Comparison of ENCODE assay signal across 8 mouse cellular contexts in genomic region chr7:35121150-35121549, GRCm38 (mm10). TPM values are rescaled to one million over a fixed set of nuclear protein-coding genes. Genes with fewer than 3 reads are reported as not detected.
DNase-seq lines count a peak whose midpoint lies in the region; ATAC-seq and TF ChIP-seq lines count a peak whose summit lies in the region.

No protein-coding gene starts in this region.

- H3K4me1 ChIP-seq in heart, embryonic 12.5 days (replicated peaks) = peaks cover 14% of the 10 kb centered on the region
- H3K4me1 ChIP-seq in heart, embryonic 11.5 days (ENCODE audit: control insufficient read depth, insufficient read depth, low read length) = peaks cover 17% of the 10 kb centered on the region
- H3K4me1 ChIP-seq in midbrain, embryonic 12.5 days = peaks cover 21% of the 10 kb centered on the region
- peaks cover 29% of the 10 kb centered on the region for H3K4me1 ChIP-seq in midbrain, embryonic 16.5 days (ENCODE audit: control insufficient read depth, insufficient read depth, low read length)
- H3K4me1 ChIP-seq in limb, embryonic 11.5 days (ENCODE audit: control insufficient read depth, insufficient read depth, low read length) = peaks cover 11% of the 10 kb centered on the region
- H3K4me1 ChIP-seq in small intestine, adult 2 months (ENCODE audit: control insufficient read depth, insufficient read depth, insufficient read length, low read length) = peaks cover 13% of the 10 kb centered on the region

- H3K27ac ChIP-seq in heart, embryonic 12.5 days (ENCODE audit: poor library complexity, severe bottlenecking) = no peak overlapping the region
- no peak overlapping the region for H3K27ac ChIP-seq in heart, embryonic 11.5 days (ENCODE audit: low read depth, low read length)
- no peak overlapping the region for H3K27ac ChIP-seq in midbrain, embryonic 12.5 days (replicated peaks)
- H3K27ac ChIP-seq in midbrain, embryonic 16.5 days (ENCODE audit: low read length) = no peak overlapping the region
- H3K27ac ChIP-seq in limb, embryonic 11.5 days (replicated peaks; ENCODE audit: low read depth, low read length) = no peak overlapping the region
- no peak overlapping the region for H3K27ac ChIP-seq in small intestine, adult 2 months (ENCODE audit: insufficient read depth, low read depth, low read length)

- no peak for TF ChIP-seq CTCF in small intestine, adult 2 months (IDR thresholded peaks at IDR 0.05; ENCODE audit: extremely low read depth, insufficient read length, insufficient replicate concordance, low read depth, low read length)

- ATAC-seq in heart, embryonic 12.5 days (ENCODE audit: insufficient number of reproducible peaks, low FRiP score) = no peak
- no peak for ATAC-seq in heart, embryonic 11.5 days (replicated peaks; ENCODE audit: insufficient number of reproducible peaks, low FRiP score, low TSS enrichment)
- no peak for ATAC-seq in midbrain, embryonic 12.5 days (ENCODE audit: low FRiP score, low read depth)
- no peak for ATAC-seq in midbrain, embryonic 16.5 days
- ATAC-seq in limb, embryonic 11.5 days (ENCODE audit: insufficient number of reproducible peaks, low FRiP score, low TSS enrichment, low read depth) = no peak
- ATAC-seq in CD4-positive, CD25-positive, alpha-beta regulatory T cell, adult 4 months = no peak

- H3K9me3 ChIP-seq in heart, embryonic 12.5 days (replicated peaks) = no peaks in the 10 kb centered on the region
- no peaks in the 10 kb centered on the region for H3K9me3 ChIP-seq in heart, embryonic 11.5 days (replicated peaks; ENCODE audit: control insufficient read depth, low read length)
- no peaks in the 10 kb centered on the region for H3K9me3 ChIP-seq in midbrain, embryonic 12.5 days
- no peaks in the 10 kb centered on the region for H3K9me3 ChIP-seq in midbrain, embryonic 16.5 days (replicated peaks; ENCODE audit: control insufficient read depth, low read length, poor library complexity, severe bottlenecking)
- H3K9me3 ChIP-seq in limb, embryonic 11.5 days (ENCODE audit: control insufficient read depth, low read length) = no peaks in the 10 kb centered on the region

- H3K4me3 ChIP-seq in heart, embryonic 12.5 days = no peak overlapping the region
- H3K4me3 ChIP-seq in heart, embryonic 11.5 days (ENCODE audit: low read depth, low read length) = no peak overlapping the region; the same call in 1 of the 2 replicates
- 0 out of 2 replicates have a peak overlapping the region, but pooled peaks have one; percentile 57 for H3K4me3 ChIP-seq in midbrain, embryonic 12.5 days
- no peak overlapping the region for H3K4me3 ChIP-seq in midbrain, embryonic 16.5 days (ENCODE audit: low read depth, low read length)
- no peak overlapping the region for H3K4me3 ChIP-seq in limb, embryonic 11.5 days (ENCODE audit: low read depth, low read length)
- peak overlapping the region; percentile 92 for H3K4me3 ChIP-seq in small intestine, adult 2 months (ENCODE audit: low read depth, low read length)

- no peak for TF ChIP-seq POLR2A in small intestine, adult 2 months (IDR thresholded peaks at IDR 0.05; ENCODE audit: low read depth, low read length)

- H3K27me3 ChIP-seq in heart, embryonic 12.5 days (replicated peaks) = peaks cover 86% of the 10 kb centered on the region
- peaks cover 70% of the 10 kb centered on the region for H3K27me3 ChIP-seq in heart, embryonic 11.5 days (ENCODE audit: control insufficient read depth, insufficient read depth, low read length)
- peaks cover 78% of the 10 kb centered on the region for H3K27me3 ChIP-seq in midbrain, embryonic 12.5 days
- H3K27me3 ChIP-seq in midbrain, embryonic 16.5 days (ENCODE audit: control insufficient read depth, insufficient read depth, low read depth, low read length) = peaks cover 57% of the 10 kb centered on the region
- H3K27me3 ChIP-seq in limb, embryonic 11.5 days (ENCODE audit: control insufficient read depth, insufficient read depth, low read length) = peaks cover 57% of the 10 kb centered on the region
- H3K27me3 ChIP-seq in small intestine, adult 2 months (ENCODE audit: control insufficient read depth, insufficient read depth, low read length) = no peaks in the 10 kb centered on the region

- no peak overlapping the region for H3K9ac ChIP-seq in heart, embryonic 12.5 days
- H3K9ac ChIP-seq in heart, embryonic 11.5 days (ENCODE audit: low read depth, low read length) = no peak overlapping the region
- no peak overlapping the region for H3K9ac ChIP-seq in midbrain, embryonic 12.5 days (replicated peaks)
- no peak overlapping the region for H3K9ac ChIP-seq in midbrain, embryonic 16.5 days (ENCODE audit: low read depth, low read length)
- H3K9ac ChIP-seq in limb, embryonic 11.5 days (ENCODE audit: low read length) = no peak overlapping the region

- no peak for DNase-seq in limb, embryonic 11.5 days (ENCODE audit: low spot score)
- no peak for DNase-seq in layer of hippocampus, adult 8-10 months (ENCODE audit: low spot score in 2 of 2)

- WGBS in heart, embryonic 12.5 days = 32% methylated on average over 8 of the region's 8 CpGs
- WGBS in heart, embryonic 11.5 days (ENCODE audit: insufficient replicate concordance) = 26% methylated on average over 8 of the region's 8 CpGs
- WGBS in midbrain, embryonic 12.5 days = 38% methylated on average over 8 of the region's 8 CpGs
- WGBS in midbrain, embryonic 16.5 days = 41% methylated on average over 8 of the region's 8 CpGs
- WGBS in limb, embryonic 11.5 days = 27% methylated on average over 8 of the region's 8 CpGs
- 12% methylated on average over 8 of the region's 8 CpGs for WGBS in small intestine, adult 2 months

- no peaks in the 10 kb centered on the region for H3K36me3 ChIP-seq in heart, embryonic 12.5 days
- H3K36me3 ChIP-seq in heart, embryonic 11.5 days (ENCODE audit: control insufficient read depth, insufficient read depth, low read length) = no peaks in the 10 kb centered on the region
- H3K36me3 ChIP-seq in midbrain, embryonic 12.5 days = no peaks in the 10 kb centered on the region
- H3K36me3 ChIP-seq in midbrain, embryonic 16.5 days (ENCODE audit: control insufficient read depth, insufficient read depth, low read length) = no peaks in the 10 kb centered on the region
- H3K36me3 ChIP-seq in limb, embryonic 11.5 days (ENCODE audit: control insufficient read depth, insufficient read depth, low read length) = no peaks in the 10 kb centered on the region
- no peaks in the 10 kb centered on the region for H3K36me3 ChIP-seq in small intestine, adult 2 months (ENCODE audit: control insufficient read depth, insufficient read depth, low read length)

- 0 out of 2 replicates have a peak overlapping the region, but pooled peaks have one; percentile 95 for H3K4me2 ChIP-seq in heart, embryonic 12.5 days
- no peak overlapping the region for H3K4me2 ChIP-seq in heart, embryonic 11.5 days
- 0 out of 2 replicates have a peak overlapping the region, but pooled peaks have one; percentile 97 for H3K4me2 ChIP-seq in midbrain, embryonic 12.5 days (replicated peaks)
- H3K4me2 ChIP-seq in midbrain, embryonic 16.5 days (ENCODE audit: low read length) = no peak overlapping the region
- H3K4me2 ChIP-seq in limb, embryonic 11.5 days (ENCODE audit: low read depth, severe bottlenecking) = peak overlapping the region; percentile 96; the same call in 1 of the 2 replicates

RNA-seq across cellular contexts. Expression of gene Cebpa, which starts 2.1 kb away (rescaled TPM):
- 0.64 and 0.92 TPM in 2 replicates for polyA plus RNA-seq in heart, embryonic 12.5 days (2016; fragmentation: Nextera tagmentation; extraction: Ambion mirVana)
- polyA plus RNA-seq in heart, embryonic 11.5 days (2014; fragmentation: Nextera tagmentation; extraction: Ambion mirVana) = 0.08 and 0.47 TPM in 2 replicates
- polyA plus RNA-seq in midbrain, embryonic 12.5 days (2016; fragmentation: Nextera tagmentation; extraction: Ambion mirVana) = 0.77 TPM in 2 replicates
- polyA plus RNA-seq in midbrain, embryonic 16.5 days (2015; fragmentation: Nextera tagmentation; extraction: Ambion mirVana) = 0.33 and 0.51 TPM in 2 replicates
- 0.58 and 0.67 TPM in 2 replicates for polyA plus RNA-seq in limb, embryonic 11.5 days (2014; fragmentation: Nextera tagmentation; extraction: Ambion mirVana)
- polyA plus RNA-seq in small intestine, adult 2 months (2012; rRNA removed) = 39.2 and 105 TPM in 2 replicates
- 1 to 10 TPM in 1 of 2 experiments, under 1 TPM in 1; 0.47 to 1.1 TPM for polyA plus RNA-seq in CD4-positive, CD25-positive, alpha-beta regulatory T cell, adult 4 months (2017; shearing (Covaris generic))
- 10 to 100 TPM; 15.4 to 55.7 (median 30.3) TPM for total RNA-seq in layer of hippocampus, adult 8-10 months (2022)

Comparison
In these comparisons a context has a peak if more than half of its experiments do, and no peak if none do; other contexts are left out.
1. H3K4me2 ChIP-seq: peak in heart, embryonic 12.5 days (single experiment), midbrain, embryonic 12.5 days (single experiment) and limb, embryonic 11.5 days (single experiment); none in heart, embryonic 11.5 days (single experiment) and midbrain, embryonic 16.5 days (single experiment).
2. H3K4me3 ChIP-seq: peak in midbrain, embryonic 12.5 days (single experiment) and small intestine, adult 2 months (single experiment); none in heart, embryonic 12.5 days (single experiment), heart, embryonic 11.5 days (single experiment), midbrain, embryonic 16.5 days (single experiment) and limb, embryonic 11.5 days (single experiment).
3. RNA of gene Cebpa, which starts 2.1 kb away (polyA plus RNA-seq): 39.2 to 105 TPM in small intestine, adult 2 months; 0.47 to 1.1 TPM in CD4-positive, CD25-positive, alpha-beta regulatory T cell, adult 4 months, 0.64 to 0.92 TPM in heart, embryonic 12.5 days, 0.77 TPM in midbrain, embryonic 12.5 days, 0.58 to 0.67 TPM in limb, embryonic 11.5 days, 0.08 to 0.47 TPM in heart, embryonic 11.5 days and 0.33 to 0.51 TPM in midbrain, embryonic 16.5 days; every median in the first group is over 10 times any median in the second.